ENCODE assay signal across 25 mouse cellular contexts in the genomic region with DNA sequence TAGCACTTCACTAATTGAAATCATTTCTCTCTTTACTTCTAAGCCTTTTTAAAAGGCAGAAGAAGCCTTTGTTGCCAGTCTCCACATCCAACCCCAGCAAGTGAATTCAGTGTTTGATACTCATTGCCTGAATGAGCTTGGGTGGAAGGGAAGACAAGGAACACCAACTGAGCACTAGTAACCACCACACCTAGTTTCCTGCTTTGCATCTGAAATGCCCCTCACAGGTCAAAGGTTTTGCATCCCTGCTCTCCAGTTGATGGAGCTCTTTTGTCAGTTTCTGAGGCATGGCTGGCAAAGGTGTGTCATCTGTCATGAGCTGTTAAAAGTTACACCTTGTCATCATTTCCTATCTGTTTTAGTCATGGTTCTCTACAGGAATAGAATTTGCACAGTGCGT. TPM values are rescaled to one million over a fixed set of nuclear protein-coding genes. Genes with fewer than 3 reads are reported as not detected.
A peak's percentile ranks its signal among the peaks of the same experiment; 100 is the strongest.
DNase-seq lines count a peak whose midpoint lies in the region; ATAC-seq and TF ChIP-seq lines count a peak whose summit lies in the region.
"Had no signal": no experiment of that assay in that cellular context is flagged by ENCODE, and none has a peak within 500 bp of the region (broad histone marks: within the 10 kb centered on the region; RNA-seq: fewer than 3 reads in every experiment).

No protein-coding gene starts in this region.

- no peak overlapping the region for H3K9ac ChIP-seq in lung, postnatal 0 days (replicated peaks; ENCODE audit: low read depth)
- H3K9ac ChIP-seq in kidney, embryonic 16.5 days (replicated peaks; ENCODE audit: low read length), result no peak overlapping the region

- peaks cover 12% of the 10 kb centered on the region; the same call in 1 of the 2 replicates for H3K4me1 ChIP-seq in lung, postnatal 0 days (ENCODE audit: insufficient read depth, low read depth, low read length)
- peaks cover 6% of the 10 kb centered on the region; the same call in 1 of the 2 replicates for H3K4me1 ChIP-seq in kidney, embryonic 16.5 days (ENCODE audit: insufficient read depth, low read length)

- WGBS in lung, postnatal 0 days, result 100% methylated on average over 1 of the region's 1 CpGs
- WGBS in kidney, embryonic 16.5 days, result 98% methylated on average over 1 of the region's 1 CpGs

- no peak for DNase-seq in lung, postnatal 0 days (ENCODE audit: low spot score)
- no peak for DNase-seq in lung, postnatal 10 days
- DNase-seq in ES-CJ7 (ENCODE audit: low read depth, low spot score), result peak; percentile 55
- DNase-seq in R1 (ENCODE audit: low read depth, low spot score), result peak; percentile 69
- peak; percentile 45 for DNase-seq in ZHBTc4 (ENCODE audit: low read depth, low spot score)
- DNase-seq in thymus, postnatal 14 days, result no peak
- DNase-seq: adrenal gland, adult 2 months; adrenal gland, adult 8-10 months; adrenal gland, postnatal 10 days; adrenal gland, postnatal 14 days; adrenal gland, postnatal 25 days; adrenal gland, postnatal 36 days; B cell, adult 2 months; cerebellum, adult 11 months; cerebellum, adult 11-12 months; cerebellum, adult 18-20 months; cerebellum, adult 2 months; cerebellum, adult 8-10 months had no signal

- no peaks in the 10 kb centered on the region for H3K36me3 ChIP-seq in lung, postnatal 0 days (ENCODE audit: insufficient read depth, low read length)
- no peaks in the 10 kb centered on the region for H3K36me3 ChIP-seq in kidney, embryonic 16.5 days (ENCODE audit: insufficient read depth, low read length)
- H3K36me3 ChIP-seq: G1E had no signal

- no peaks in the 10 kb centered on the region for H3K9me3 ChIP-seq in lung, postnatal 0 days (ENCODE audit: low read length)
- H3K9me3 ChIP-seq in kidney, embryonic 16.5 days (ENCODE audit: low read length), result no peaks in the 10 kb centered on the region

- ATAC-seq in lung, postnatal 0 days, result no peak
- no peak for ATAC-seq in erythroid progenitor cell, adult 5-6 weeks (replicated peaks; ENCODE audit: low FRiP score, poor library complexity, severe bottlenecking)
- no peak for ATAC-seq in kidney, embryonic 16.5 days (ENCODE audit: low FRiP score, low TSS enrichment)
- ATAC-seq: activated CD4-positive, CD25-positive, alpha-beta regulatory T cell, adult 4 months; CD4-positive, CD25-positive, alpha-beta regulatory T cell, adult 4 months; Patski had no signal

- no peak overlapping the region for H3K4me2 ChIP-seq in lung, postnatal 0 days (replicated peaks; ENCODE audit: low read depth, low read length)
- H3K4me2 ChIP-seq in kidney, embryonic 16.5 days (replicated peaks; ENCODE audit: low read depth, low read length), result no peak overlapping the region

- H3K27me3 ChIP-seq in lung, postnatal 0 days (replicated peaks; ENCODE audit: insufficient read depth, low read length), result no peaks in the 10 kb centered on the region
- H3K27me3 ChIP-seq in kidney, embryonic 16.5 days (ENCODE audit: insufficient read depth, low read length), result no peaks in the 10 kb centered on the region
- H3K27me3 ChIP-seq: CH12.LX, Patski had no signal

- TF ChIP-seq EP300 in lung, postnatal 0 days (IDR thresholded peaks at IDR 0.05), result no peak

- no peak overlapping the region for H3K4me3 ChIP-seq in lung, postnatal 0 days (ENCODE audit: low read depth, low read length)
- H3K4me3 ChIP-seq in kidney, embryonic 16.5 days (ENCODE audit: low read length), result no peak overlapping the region

- 0 out of 2 replicates have a peak overlapping the region, but pooled peaks have one; percentile 39 for H3K27ac ChIP-seq in lung, postnatal 0 days (ENCODE audit: low read length)
- H3K27ac ChIP-seq in kidney, embryonic 16.5 days (ENCODE audit: low read length), result no peak overlapping the region

- no peak for TF ChIP-seq CTCF in lung, postnatal 0 days (IDR thresholded peaks at IDR 0.05)

RNA-seq across cellular contexts. Expression of a gene that starts 48.8 kb away (rescaled TPM):
- polyA plus RNA-seq in lung, postnatal 0 days (2015; fragmentation: Nextera tagmentation; extraction: Ambion mirVana), result 39.5 and 39.8 TPM in 2 replicates
- 13.7 and 24.7 TPM in 2 replicates for total RNA-seq in erythroid progenitor cell, adult 5-6 weeks (2015; ENCODE audit: low replicate concordance)
- total RNA-seq in erythroid progenitor cell, adult 5-6 weeks (2017; ENCODE audit: low replicate concordance), result 22.9 and 25.8 TPM in 2 replicates
- 80.9 and 82.6 TPM in 2 replicates for polyA plus RNA-seq in kidney, embryonic 16.5 days (2015; fragmentation: Nextera tagmentation; extraction: Ambion mirVana)

RNA-seq across cellular contexts. Expression of a gene that starts 49.0 kb away (rescaled TPM):
- 27.2 and 27.7 TPM in 2 replicates for polyA plus RNA-seq in lung, postnatal 0 days (2015; fragmentation: Nextera tagmentation; extraction: Ambion mirVana)
- 106 and 115 TPM in 2 replicates for total RNA-seq in erythroid progenitor cell, adult 5-6 weeks (2015; ENCODE audit: low replicate concordance)
- 120 and 140 TPM in 2 replicates for total RNA-seq in erythroid progenitor cell, adult 5-6 weeks (2017; ENCODE audit: low replicate concordance)
- polyA plus RNA-seq in kidney, embryonic 16.5 days (2015; fragmentation: Nextera tagmentation; extraction: Ambion mirVana), result 32.3 and 36.3 TPM in 2 replicates

Comparison
In these comparisons a context has a peak if more than half of its experiments do, and no peak if none do; other contexts are left out.
1. DNase-seq: peak in ES-CJ7 (single experiment), R1 (single experiment) and ZHBTc4 (single experiment); none in lung, postnatal 0 days (single experiment), lung, postnatal 10 days (single experiment) and thymus, postnatal 14 days (single experiment).